Mouse (Mus musculus) stomach, embryonic 16.5 days (tissue): ENCODE measurements at regions not wholly inside any gene's neighbourhood (a gene's known extent, or its start where the extent isn't known, plus 50 kb on each side); places are given as distances from the start of the nearest gene placed in this dataset.
"Not testable (repeated sequence)": the region's sequence is repeated elsewhere in the genome, so short reads cannot be mapped to it uniquely, and the experiment has no call there.

Experiments used
- ATAC-seq: fragments of 200-750 bp; cut with Nextera tagmentation; 2 replicates; pipeline ENCODE4 v1.8.0; 2017; ENCODE audit warnings: moderate number of reproducible peaks, moderate TSS enrichment; ENCODE audit not compliant: insufficient read depth, low FRiP score
- H3K27ac ChIP-seq: fragments of 300-500 bp; sonication (generic); 2 replicates; pipeline ENCODE4 v1.5.1; 2014; ENCODE audit warnings: low read length
- H3K27me3 ChIP-seq: fragments of 300-500 bp; sonication (generic); 2 replicates; pipeline ENCODE4 v1.6.1; 2014; ENCODE audit warnings: low read length, control low read depth, mixed read lengths; ENCODE audit not compliant: control insufficient read depth, insufficient read depth
- H3K36me3 ChIP-seq: fragments of 300-500 bp; sonication (generic); 2 replicates; pipeline ENCODE4 v1.6.1; 2014; ENCODE audit warnings: low read length; ENCODE audit not compliant: control insufficient read depth, insufficient read depth
- H3K4me1 ChIP-seq: fragments of 300-500 bp; sonication (generic); 2 replicates; pipeline ENCODE4 v1.6.1; 2014; ENCODE audit warnings: low read length, control low read depth, mixed read lengths; ENCODE audit not compliant: control insufficient read depth, insufficient read depth
- H3K4me2 ChIP-seq: fragments of 300-500 bp; sonication (generic); 2 replicates; pipeline ENCODE4 v1.6.1; 2014; ENCODE audit warnings: low read depth, low read length, mixed read lengths
- H3K4me3 ChIP-seq: fragments of 300-500 bp; sonication (generic); replicated peaks from 2 replicates; pipeline ENCODE4 v1.5.1; 2014; ENCODE audit warnings: mild to moderate bottlenecking, low read length
- H3K9ac ChIP-seq: fragments of 300-500 bp; sonication (generic); 2 replicates; pipeline ENCODE4 v1.6.1; 2014; ENCODE audit warnings: low read length
- H3K9me3 ChIP-seq: fragments of 300-500 bp; sonication (generic); replicated peaks from 2 replicates; pipeline ENCODE4 v1.6.1; 2016; ENCODE audit warnings: low read length, control low read depth; ENCODE audit not compliant: control insufficient read depth
- WGBS: fragments of 180-500 bp; shearing (Covaris S2); extraction: QIAGEN DNeasy Blood & Tissue Kit; methylation state at CpG from one replicate; pipeline ENCODE4 v1.1.7; 2014; 5-methylcytosine and 5-hydroxymethylcytosine counted together

GRCm38 (mm10) chr13:5920422-5920821 is 59.1 kb downstream of the Klf6 start:
- WGBS: 54% methylated on average over 3 of the region's 3 CpGs
- no peaks in the 10 kb centered on the region for H3K4me1 ChIP-seq
- ATAC-seq: no peak

GRCm38 (mm10) chr13:5931433-5931832 is 70.2 kb downstream of the Klf6 start:
- no peak overlapping the region for H3K4me3 ChIP-seq
- 87% methylated on average over 2 of the region's 2 CpGs for WGBS
- no peak overlapping the region for H3K4me2 ChIP-seq
- no peak for ATAC-seq
- H3K27me3 ChIP-seq: no peaks in the 10 kb centered on the region
- no peak overlapping the region for H3K9ac ChIP-seq
- H3K9me3 ChIP-seq: no peaks in the 10 kb centered on the region
- H3K27ac ChIP-seq: no peak overlapping the region
- H3K36me3 ChIP-seq: no peaks in the 10 kb centered on the region
- H3K4me1 ChIP-seq: no peaks in the 10 kb centered on the region

More at GRCm38 (mm10) chr13:5920422-5920821, 59.1 kb downstream of the Klf6 start:
- Histone ChIP-seq H3K27ac (no peak overlapping the region), H3K4me3 (no peak overlapping the region), H3K9me3 (no peaks in the 10 kb centered on the region), H3K9ac (no peak overlapping the region), H3K27me3 (no peaks in the 10 kb centered on the region), H3K4me2 (no peak overlapping the region), H3K36me3 (no peaks in the 10 kb centered on the region)

- Histone ChIP-seq H3K4me1 (no peaks in the 10 kb centered on the region), H3K9me3 (no peaks in the 10 kb centered on the region), H3K4me3 (no peak overlapping the region), H3K27ac (no peak overlapping the region), H3K27me3 (no peaks in the 10 kb centered on the region), H3K36me3 (no peaks in the 10 kb centered on the region), H3K9ac (no peak overlapping the region), H3K4me2 (no peak overlapping the region)
- ATAC-seq: no peak
- 82% methylated on average over 2 of the region's 2 CpGs for WGBS
These were observed 76.2 kb downstream of the Klf6 start for GRCm38 (mm10) chr13:5937436-5937835.

- Histone ChIP-seq H3K9me3 (no peaks in the 10 kb centered on the region), H3K36me3 (no peaks in the 10 kb centered on the region), H3K4me2 (no peak overlapping the region), H3K4me1 (no peaks in the 10 kb centered on the region), H3K4me3 (no peak overlapping the region), H3K27me3 (no peaks in the 10 kb centered on the region), H3K27ac (no peak overlapping the region), H3K9ac (no peak overlapping the region)
- 86% methylated on average over 4 of the region's 4 CpGs for WGBS
- no peak for ATAC-seq
These were observed 76.7 kb downstream of the Klf6 start for GRCm38 (mm10) chr13:5937970-5938369.

- H3K9ac ChIP-seq: no peak overlapping the region
- H3K36me3 ChIP-seq: no peaks in the 10 kb centered on the region
- ATAC-seq: no peak
- H3K4me1 ChIP-seq: no peaks in the 10 kb centered on the region
- H3K9me3 ChIP-seq: no peaks in the 10 kb centered on the region
- no peak overlapping the region for H3K4me3 ChIP-seq
- 74% methylated on average over 3 of the region's 3 CpGs for WGBS
- H3K27ac ChIP-seq: no peak overlapping the region
- H3K27me3 ChIP-seq: no peaks in the 10 kb centered on the region
- no peak overlapping the region for H3K4me2 ChIP-seq
These were observed 78.1 kb downstream of the Klf6 start for GRCm38 (mm10) chr13:5939368-5939767.

- WGBS: 76% methylated on average over 2 of the region's 2 CpGs
- Histone ChIP-seq H3K4me1 (no peaks in the 10 kb centered on the region), H3K4me2 (no peak overlapping the region), H3K4me3 (no peak overlapping the region), H3K27me3 (no peaks in the 10 kb centered on the region), H3K9ac (no peak overlapping the region), H3K27ac (no peak overlapping the region), H3K9me3 (no peaks in the 10 kb centered on the region), H3K36me3 (no peaks in the 10 kb centered on the region)
- ATAC-seq: no peak
These were observed 91.6 kb downstream of the Klf6 start for GRCm38 (mm10) chr13:5952863-5953262.

- H3K4me3 ChIP-seq, H3K27ac ChIP-seq, H3K9me3 ChIP-seq, H3K4me1 ChIP-seq, H3K36me3 ChIP-seq, H3K27me3 ChIP-seq, H3K4me2 ChIP-seq, H3K9ac ChIP-seq, ATAC-seq: not testable (repeated sequence)
These were observed 93.8 kb downstream of the Klf6 start for GRCm38 (mm10) chr13:5955121-5955520.

- no peak overlapping the region for H3K4me2 ChIP-seq
- H3K27me3 ChIP-seq: no peaks in the 10 kb centered on the region
- H3K9me3 ChIP-seq: no peaks in the 10 kb centered on the region
- H3K4me1 ChIP-seq: no peaks in the 10 kb centered on the region
- 38% methylated on average over 1 of the region's 1 CpGs for WGBS
- H3K4me3 ChIP-seq: no peak overlapping the region
- no peak overlapping the region for H3K9ac ChIP-seq
- H3K36me3 ChIP-seq: no peaks in the 10 kb centered on the region
- H3K27ac ChIP-seq: no peak overlapping the region
- ATAC-seq: no peak
These were observed 94.9 kb downstream of the Klf6 start for GRCm38 (mm10) chr13:5956145-5956544.

- H3K4me3 ChIP-seq: no peak overlapping the region
- ATAC-seq: no peak
- 92% methylated on average over 1 of the region's 1 CpGs for WGBS
These were observed 101.7 kb downstream of the Klf6 start for GRCm38 (mm10) chr13:5962947-5963346.

GRCm38 (mm10) chr13:5964626-5965025 is 103.3 kb downstream of the Klf6 start:
- H3K36me3 ChIP-seq: no peaks in the 10 kb centered on the region
- no peaks in the 10 kb centered on the region for H3K27me3 ChIP-seq
- H3K27ac ChIP-seq: no peak overlapping the region
- no peak overlapping the region for H3K4me2 ChIP-seq
- H3K9ac ChIP-seq: no peak overlapping the region
- H3K4me3 ChIP-seq: no peak overlapping the region
- H3K9me3 ChIP-seq: no peaks in the 10 kb centered on the region
- H3K4me1 ChIP-seq: no peaks in the 10 kb centered on the region
- no peak for ATAC-seq
- 84% methylated on average over 1 of the region's 1 CpGs for WGBS

More at GRCm38 (mm10) chr13:5962947-5963346, 101.7 kb downstream of the Klf6 start:
- Histone ChIP-seq H3K9ac (no peak overlapping the region), H3K27ac (no peak overlapping the region), H3K4me1 (no peaks in the 10 kb centered on the region), H3K9me3 (no peaks in the 10 kb centered on the region), H3K36me3 (no peaks in the 10 kb centered on the region), H3K27me3 (no peaks in the 10 kb centered on the region), H3K4me2 (no peak overlapping the region)
